16 mouse cellular contexts compared by ENCODE assay signal in the genomic region with DNA sequence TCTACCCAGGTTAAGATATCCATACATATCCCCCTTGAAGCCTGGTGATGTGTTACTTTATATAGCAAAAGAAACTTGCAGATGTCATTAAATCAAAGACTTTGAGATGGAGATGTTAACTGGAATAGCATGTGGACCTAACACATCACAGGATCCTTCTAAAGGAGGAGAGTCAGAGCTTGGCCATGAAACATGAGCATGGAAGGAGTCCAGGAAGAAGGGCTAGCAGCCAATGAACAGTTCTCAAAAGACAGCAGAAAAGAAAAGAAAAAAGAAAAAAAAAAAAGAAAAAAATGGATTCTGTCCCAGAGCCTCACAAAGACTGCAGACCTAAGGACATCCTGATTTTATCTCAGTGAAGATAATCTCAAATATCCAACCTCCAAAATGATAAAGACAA.
DNase-seq lines count a peak whose midpoint lies in the region; TF ChIP-seq lines count a peak whose summit lies in the region.
"Had no signal": no experiment of that assay in that cellular context is flagged by ENCODE, and none has a peak within 500 bp of the region (broad histone marks: within the 10 kb centered on the region; RNA-seq: fewer than 3 reads in every experiment).

No protein-coding gene starts in this region.

- no peak overlapping the region for H3K27ac ChIP-seq in gastrocnemius, adult 2 months
- H3K27ac ChIP-seq: embryonic facial prominence, embryonic 12.5 days; forebrain, embryonic 15.5 days; hindbrain, embryonic 12.5 days; liver, embryonic 12.5 days had no signal

- H3K4me3 ChIP-seq in gastrocnemius, adult 2 months = no peak overlapping the region
- H3K4me3 ChIP-seq: embryonic facial prominence, embryonic 12.5 days; forebrain, embryonic 15.5 days; heart, embryonic 12.5 days; hindbrain, embryonic 12.5 days; liver, embryonic 12.5 days had no signal

- TF ChIP-seq CTCF in gastrocnemius, adult 2 months (IDR thresholded peaks at IDR 0.05) = no peak

- DNase-seq in kidney, postnatal 10 days = peak; percentile 8
- no peak for DNase-seq in kidney, postnatal 4 days
- DNase-seq in ovary, postnatal 14 days (ENCODE audit: low spot score) = peak; percentile 9
- no peak for DNase-seq in ovary, postnatal 36 days (ENCODE audit: low spot score)
- peak; percentile 16 for DNase-seq in gastrocnemius, adult 2 months
- peak; percentile 8 for DNase-seq in skeletal muscle tissue, adult 2 months (ENCODE audit: low read depth, low spot score)
- no peak for DNase-seq in adrenal gland, adult (ENCODE audit: inconsistent age in 2 of 2, low spot score in 1 of 2)
- DNase-seq: adrenal gland, adult 8-10 months; cerebellum, adult 11-12 months; kidney, adult 9 months; thymus, adult 18-20 months had no signal

- intact Hi-C loops in gastrocnemius, adult 2 months (cut with DNase I) = no loop called here

Comparison
In these comparisons a context has a peak if more than half of its experiments do, and no peak if none do; other contexts are left out.
1. DNase-seq: peak in kidney, postnatal 10 days (single experiment), ovary, postnatal 14 days (single experiment), gastrocnemius, adult 2 months (single experiment) and skeletal muscle tissue, adult 2 months (single experiment); none in kidney, postnatal 4 days (0 of 2), ovary, postnatal 36 days (single experiment) and adrenal gland, adult (0 of 2).